Mouse (Mus musculus) B cell, adult 2 months (primary cell): ENCODE data around the gene Gng8.

Source experiments
- DNase-seq, 2 experiments: peaks; one replicate each; pipeline ENCODE4 v3.0.0; 2022

The Gng8 gene

GRCm38 (mm10) chr7:16876608-16877007 lies 15.0 kb upstream of the Gng8 start:
- DNase-seq, result peak in 1 of 2 experiments; percentile 14

- no peak for DNase-seq
Measured at GRCm38 (mm10) chr7:16877717-16878116, 13.9 kb upstream of the Gng8 start.

GRCm38 (mm10) chr7:16879796-16880547 lies 11.6 kb upstream of the Gng8 start:
- no peak for DNase-seq

- no peak for DNase-seq
Measured at GRCm38 (mm10) chr7:16880615-16881014, 11.0 kb upstream of the Gng8 start.

GRCm38 (mm10) chr7:16883162-16883561 lies 8.4 kb upstream of the Gng8 start:
- DNase-seq, result no peak

- DNase-seq, result no peak
Measured at GRCm38 (mm10) chr7:16884334-16884733, 7.3 kb upstream of the Gng8 start.

GRCm38 (mm10) chr7:16885271-16885776 lies 6.3 kb upstream of the Gng8 start:
- no peak for DNase-seq

- no peak for DNase-seq
Measured at GRCm38 (mm10) chr7:16885905-16886304, 5.7 kb upstream of the Gng8 start.

- no peak for DNase-seq
Measured at GRCm38 (mm10) chr7:16890536-16890935, 1.1 kb upstream of the Gng8 start.

GRCm38 (mm10) chr7:16890944-16891343 lies 642 bp upstream of the Gng8 start:
- no peak for DNase-seq

GRCm38 (mm10) chr7:16892352-16892730 lies 755 bp downstream of the Gng8 start:
- no peak for DNase-seq

GRCm38 (mm10) chr7:16893612-16894011 lies 2.0 kb downstream of the Gng8 start:
- DNase-seq, result no peak

- DNase-seq, result no peak
Measured at GRCm38 (mm10) chr7:16894279-16894678, 2.7 kb downstream of the Gng8 start.

GRCm38 (mm10) chr7:16895000-16895399 lies 3.4 kb downstream of the Gng8 start:
- peak; percentile 69 to 73 for DNase-seq

GRCm38 (mm10) chr7:16895511-16895910 lies 3.9 kb downstream of the Gng8 start:
- no peak for DNase-seq

- no peak for DNase-seq
Measured at GRCm38 (mm10) chr7:16900526-16900925, 8.9 kb downstream of the Gng8 start.

- DNase-seq, result no peak
Measured at GRCm38 (mm10) chr7:16903439-16903955, 11.9 kb downstream of the Gng8 start.

- no peak for DNase-seq
Measured at GRCm38 (mm10) chr7:16904120-16904675, 12.6 kb downstream of the Gng8 start.

GRCm38 (mm10) chr7:16905491-16906021 lies 14.0 kb downstream of the Gng8 start:
- DNase-seq, result no peak

GRCm38 (mm10) chr7:16906281-16906680 lies 14.7 kb downstream of the Gng8 start, which contains the start of gene Ptgir:
Ptgir (plus strand) TSS chr7:16906490.
- DNase-seq, result peak in 1 of 2 experiments; percentile 25

- DNase-seq, result no peak
Measured at GRCm38 (mm10) chr7:16906889-16907559, 15.4 kb downstream of the Gng8 start.

GRCm38 (mm10) chr7:16907842-16908241 lies 16.3 kb downstream of the Gng8 start:
- no peak for DNase-seq

- no peak for DNase-seq
Measured at GRCm38 (mm10) chr7:16908367-16908766, 16.8 kb downstream of the Gng8 start.
